Mouse (Mus musculus): Measurements from ENCODE around the gene Myo15b.

Myo15b gene

GRCm38 (mm10) chr11:115933108-115933746 lies 75.0 kb downstream of the Myo15b start, which contains the start of the genes Sap30bp and Recql5:
Gene Sap30bp, plus strand, starts transcription at chr11:115933282.
Gene Recql5, minus strand, starts transcription at chr11:115933477.
- in situ Hi-C loops (cut with MboI; ENCODE audit: low sequenced_read_pairs) = no loop called here

DNA sequence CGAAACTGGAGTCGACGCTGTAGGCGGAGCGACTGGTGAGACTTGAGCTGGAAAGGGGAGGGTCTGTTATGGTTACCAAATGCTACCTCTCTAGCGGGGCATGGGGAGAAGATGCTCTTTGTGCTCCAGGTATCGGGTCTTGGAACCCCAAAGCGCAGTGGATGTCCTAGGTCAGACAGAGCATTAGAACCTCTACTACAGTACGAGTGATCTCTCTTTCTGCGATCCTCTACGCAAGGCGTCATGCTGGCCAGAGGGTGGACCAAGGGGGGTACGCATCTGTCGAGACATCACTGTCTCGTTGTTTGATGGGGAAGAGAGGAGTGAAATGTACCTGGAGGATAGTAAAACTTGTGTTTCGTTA lies 75.5 kb downstream of the Myo15b start:
- in situ Hi-C loops (cut with MboI; ENCODE audit: low sequenced_read_pairs) = no loop called here

DNA sequence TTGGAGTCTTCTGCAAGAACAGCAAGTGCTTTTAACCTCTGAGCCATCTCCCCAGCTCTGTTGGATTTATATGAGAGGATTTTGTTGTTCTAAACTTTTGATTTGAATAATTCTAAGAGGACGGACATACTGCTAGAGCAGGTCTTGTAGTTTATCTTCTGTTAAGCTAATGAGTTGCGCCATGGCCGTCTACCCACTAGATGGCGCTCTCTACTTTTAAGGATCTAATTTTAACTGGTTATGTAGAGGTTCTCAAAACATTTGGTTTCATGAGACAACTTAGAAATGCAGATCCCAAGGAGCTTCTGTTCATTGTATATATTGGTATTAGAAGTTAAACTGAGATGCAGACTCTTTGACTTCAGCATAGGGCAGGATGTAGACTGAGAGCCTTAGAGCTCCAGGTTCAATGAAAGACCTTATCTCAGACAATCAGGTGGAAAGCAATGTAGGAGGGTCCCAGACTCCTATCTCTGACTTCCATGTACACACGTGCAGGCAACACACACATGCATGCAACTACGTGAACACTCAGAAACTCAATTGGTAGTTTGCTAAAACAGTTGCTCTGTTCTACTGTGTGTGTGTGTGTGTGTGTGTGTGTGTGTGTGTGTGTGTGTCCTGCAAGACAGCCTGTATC lies 81.6 kb downstream of the Myo15b start:
- in situ Hi-C loops (cut with MboI; ENCODE audit: low sequenced_read_pairs) = loop anchor here (10.0 kb wide), 1 partner anchor 55 kb away; no protein-coding TSS in a partner anchor

DNA sequence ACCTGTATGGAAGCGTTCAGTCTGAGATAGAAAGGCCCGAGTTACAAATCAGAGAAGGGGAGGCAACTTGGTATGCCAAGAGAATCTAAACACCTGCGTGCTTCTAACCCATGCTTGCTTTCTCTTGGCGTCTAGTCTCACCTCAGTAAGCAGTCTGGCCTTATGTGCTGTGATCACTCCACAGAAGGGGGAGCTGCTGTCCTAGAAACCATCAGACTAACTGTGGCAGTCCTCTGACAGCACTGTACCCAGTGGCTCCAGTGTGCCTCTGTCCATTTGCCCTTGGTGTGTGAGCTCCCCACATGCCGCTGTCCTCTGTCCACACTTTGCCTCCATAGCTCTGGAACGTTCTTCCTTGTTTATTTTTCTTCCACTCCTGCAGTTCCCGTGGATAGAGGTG lies 83.8 kb downstream of the Myo15b start:
- in situ Hi-C loops (cut with MboI; ENCODE audit: low sequenced_read_pairs) = loop anchor here (10.0 kb wide), 1 partner anchor 53 kb away; no protein-coding TSS in a partner anchor

All from CH12F3 (cell line).